Mouse (Mus musculus) liver, postnatal 0 days (tissue): ENCODE results near the gene Slc7a11. TPM values are rescaled to one million over a fixed set of nuclear protein-coding genes. Genes with fewer than 3 reads are reported as not detected.
A peak's percentile ranks its signal among the peaks of the same experiment; 100 is the strongest.
"Not testable (repeated sequence)": the region's sequence is repeated elsewhere in the genome, so short reads cannot be mapped to it uniquely, and the experiment has no call there.

Experiments
- ATAC-seq: fragments of 200-750 bp; cut with Nextera tagmentation; 2 replicates; pipeline ENCODE4 v1.8.0; 2017; ENCODE audit warnings: mild to moderate bottlenecking, moderate library complexity
- DNase-seq: peaks from one replicate; pipeline ENCODE4 v3.0.0-alpha.2; 2016
- H3K27ac ChIP-seq: fragments of 300-500 bp; sonication (generic); 2 replicates; pipeline ENCODE4 v1.5.1; 2014; ENCODE audit warnings: antibody characterized with exemption, moderate library complexity, mild to moderate bottlenecking, low read depth
- H3K27me3 ChIP-seq: fragments of 300-500 bp; sonication (generic); 2 replicates; pipeline ENCODE4 v1.6.1; 2014; ENCODE audit warnings: low read length, control low read depth, mixed read lengths; ENCODE audit not compliant: insufficient read depth
- H3K36me3 ChIP-seq: fragments of 300-500 bp; sonication (generic); replicated peaks from 2 replicates; pipeline ENCODE4 v1.6.1; 2014; ENCODE audit warnings: mild to moderate bottlenecking, control low read depth, low read length, moderate library complexity, mixed read lengths; ENCODE audit not compliant: insufficient read depth
- H3K4me1 ChIP-seq: fragments of 300-500 bp; sonication (generic); 2 replicates; pipeline ENCODE4 v1.6.1; 2014; ENCODE audit warnings: antibody characterized with exemption, mild to moderate bottlenecking, control low read depth; ENCODE audit not compliant: insufficient read depth
- H3K4me2 ChIP-seq: fragments of 300-500 bp; sonication (generic); 2 replicates; pipeline ENCODE4 v1.6.1; 2014; ENCODE audit warnings: low read depth, mild to moderate bottlenecking, low read length, moderate library complexity, mixed read lengths
- H3K4me3 ChIP-seq: fragments of 300-500 bp; sonication (generic); 2 replicates; pipeline ENCODE4 v1.5.1; 2014; ENCODE audit warnings: low read depth, low read length
- H3K9ac ChIP-seq: fragments of 300-500 bp; sonication (generic); replicated peaks from 2 replicates; pipeline ENCODE4 v1.6.1; 2014; ENCODE audit warnings: mild to moderate bottlenecking, moderate library complexity
- H3K9me3 ChIP-seq: fragments of 300-500 bp; sonication (generic); 2 replicates; pipeline ENCODE4 v1.6.1; 2016; ENCODE audit warnings: mild to moderate bottlenecking, control low read depth, low read length, mixed read lengths
- CTCF ChIP-seq: sonication (generic); IDR thresholded peaks from 2 replicates; pipeline ENCODE4 v1.5.1; 2016; ENCODE audit warnings: antibody characterized with exemption, low read depth
- EP300 ChIP-seq: IDR thresholded peaks from 2 replicates; pipeline ENCODE4 v1.6.1; 2016; ENCODE audit warnings: antibody characterized with exemption, low read depth, mild to moderate bottlenecking
- WGBS: fragments of 180-500 bp; shearing (Covaris S2); extraction: QIAGEN DNeasy Blood & Tissue Kit; methylation state at CpG from one replicate; pipeline ENCODE4 v1.1.7; 2014; ENCODE audit not compliant: insufficient replicate concordance; 5-methylcytosine and 5-hydroxymethylcytosine counted together
- polyA plus RNA-seq: library from polyadenylated mRNA; unstranded; fragments of >200 nt; fragmentation: Nextera tagmentation; extraction: Ambion mirVana; gene quantifications from 2 replicates; pipeline ENCODE4 v1.2.1, GENCODE M21; 2015

The Slc7a11 gene
- polyA plus RNA-seq, 1 experiment from 2014 or later: 0.14 TPM

GRCm38 (mm10) chr3:50438520-50439253 lies 4.7 kb downstream of the Slc7a11 start:
- no peak for ATAC-seq
- no peaks in the 10 kb centered on the region for H3K9me3 ChIP-seq
- H3K4me2 ChIP-seq: no peak overlapping the region
- H3K36me3 ChIP-seq: no peaks in the 10 kb centered on the region
- no peak overlapping the region for H3K27ac ChIP-seq
- no peak for TF ChIP-seq CTCF
- TF ChIP-seq EP300: no peak
- H3K4me1 ChIP-seq: 0 out of 2 replicates have a peak, but pooled peaks cover 2% of the 10 kb centered on the region
- no peak for DNase-seq
- no peak overlapping the region for H3K9ac ChIP-seq
- H3K4me3 ChIP-seq: no peak overlapping the region
- H3K27me3 ChIP-seq: no peaks in the 10 kb centered on the region
- WGBS: 59% methylated on average over 4 of the region's 4 CpGs

- not testable (repeated sequence) for H3K4me1 ChIP-seq, H3K9ac ChIP-seq, H3K27me3 ChIP-seq, H3K9me3 ChIP-seq, H3K36me3 ChIP-seq, DNase-seq, H3K4me2 ChIP-seq, H3K4me3 ChIP-seq, H3K27ac ChIP-seq
- 48% methylated on average over 2 of the region's 2 CpGs for WGBS
- peak; percentile 21; the same call in 1 of the 2 replicates for ATAC-seq
These were observed 5.3 kb downstream of the Slc7a11 start for GRCm38 (mm10) chr3:50438081-50438480.

GRCm38 (mm10) chr3:50436409-50436808 lies 7.0 kb downstream of the Slc7a11 start:
- not testable (repeated sequence) for H3K27ac ChIP-seq, H3K9ac ChIP-seq, H3K27me3 ChIP-seq, H3K9me3 ChIP-seq, H3K36me3 ChIP-seq, ATAC-seq, H3K4me1 ChIP-seq, H3K4me3 ChIP-seq, H3K4me2 ChIP-seq, DNase-seq
- WGBS: 70% methylated on average over 2 of the region's 2 CpGs

- no peaks in the 10 kb centered on the region for H3K36me3 ChIP-seq
- DNase-seq (no peak), ATAC-seq (no peak)
- no peaks in the 10 kb centered on the region for H3K27me3 ChIP-seq
- WGBS: 67% methylated on average over 4 of the region's 4 CpGs
- H3K9ac ChIP-seq: no peak overlapping the region
- TF ChIP-seq EP300: no peak
- H3K4me3 ChIP-seq: no peak overlapping the region
- H3K9me3 ChIP-seq: no peaks in the 10 kb centered on the region
- H3K4me2 ChIP-seq: no peak overlapping the region
- no peak overlapping the region for H3K27ac ChIP-seq
- H3K4me1 ChIP-seq: no peaks in the 10 kb centered on the region
These were observed 9.6 kb downstream of the Slc7a11 start for GRCm38 (mm10) chr3:50433831-50434230.

GRCm38 (mm10) chr3:50430811-50431210 lies 12.6 kb downstream of the Slc7a11 start:
- Histone ChIP-seq H3K27ac (no peak overlapping the region), H3K36me3 (no peaks in the 10 kb centered on the region), H3K4me3 (no peak overlapping the region), H3K4me2 (no peak overlapping the region), H3K27me3 (no peaks in the 10 kb centered on the region), H3K9ac (no peak overlapping the region), H3K4me1 (no peaks in the 10 kb centered on the region), H3K9me3 (no peaks in the 10 kb centered on the region)
- ATAC-seq (no peak), DNase-seq (no peak)
- WGBS: 74% methylated on average over 8 of the region's 8 CpGs
- TF ChIP-seq CTCF: no peak
- no peak for TF ChIP-seq EP300

- 66% methylated on average over 8 of the region's 8 CpGs for WGBS
- no peak for TF ChIP-seq EP300
- Histone ChIP-seq H3K36me3 (no peaks in the 10 kb centered on the region), H3K27me3 (no peaks in the 10 kb centered on the region), H3K9me3 (no peaks in the 10 kb centered on the region), H3K4me3 (no peak overlapping the region), H3K4me2 (no peak overlapping the region), H3K4me1 (no peaks in the 10 kb centered on the region), H3K27ac (no peak overlapping the region), H3K9ac (no peak overlapping the region)
- no peak for ATAC-seq
- no peak for DNase-seq
These were observed 21.7 kb downstream of the Slc7a11 start for GRCm38 (mm10) chr3:50421480-50422277.
